Mouse (Mus musculus) ovary, postnatal 36 days (tissue): ENCODE results near the gene Mief2.

Source experiments
- DNase-seq: peaks from one replicate; pipeline ENCODE4 v3.0.0; 2022; ENCODE audit warnings: low spot score, mixed read lengths

The Mief2 gene

DNA sequence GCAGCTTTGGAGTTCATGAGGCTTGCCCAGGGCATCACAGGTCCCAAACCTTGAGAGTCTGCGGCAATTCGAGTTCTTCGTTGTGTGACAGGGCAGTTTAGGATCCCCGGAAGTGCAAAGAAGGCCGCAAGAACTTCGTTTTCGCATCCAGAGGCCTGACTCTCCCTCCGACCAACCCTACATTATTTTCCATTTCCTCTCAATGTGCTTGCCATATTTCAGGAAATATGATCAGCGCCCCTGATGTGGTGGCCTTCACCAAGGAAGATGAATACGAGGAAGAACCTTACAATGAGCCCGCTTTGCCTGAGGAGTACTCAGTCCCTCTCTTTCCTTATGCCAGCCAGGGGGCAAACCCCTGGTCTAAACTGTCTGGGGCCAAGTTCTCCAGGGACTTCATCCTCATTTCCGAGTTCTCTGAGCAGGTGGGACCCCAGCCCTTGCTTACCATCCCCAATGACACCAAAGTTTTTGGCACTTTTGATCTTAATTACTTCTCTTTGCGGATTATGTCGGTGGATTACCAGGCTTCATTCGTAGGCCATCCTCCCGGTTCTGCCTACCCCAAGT, 49.7 kb downstream of the Mief2 start:
- no peak for DNase-seq

DNA sequence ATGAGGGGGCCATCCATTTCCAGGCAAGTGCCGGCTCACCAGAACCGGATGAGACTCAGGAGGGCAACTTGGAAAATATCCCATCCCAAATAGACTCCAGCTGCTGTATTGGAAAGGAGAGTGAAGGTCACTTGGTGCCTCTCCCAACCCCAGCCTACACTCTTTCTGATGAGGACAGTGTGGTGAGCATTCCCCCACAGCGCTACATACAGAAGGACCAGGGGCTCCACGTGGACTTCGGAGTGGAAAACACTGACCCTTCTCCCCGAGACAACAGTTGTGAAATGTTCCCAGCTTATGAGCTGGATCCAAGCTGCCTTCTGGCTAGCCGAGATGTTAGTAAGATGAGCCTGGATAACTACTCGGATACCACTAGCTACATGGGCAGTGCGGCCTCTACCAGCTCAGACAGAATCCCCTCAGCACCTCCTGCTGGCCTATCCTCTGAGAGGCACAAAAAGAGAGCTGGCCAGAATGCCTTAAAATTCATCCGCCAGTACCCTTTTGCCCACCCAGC, 51.5 kb downstream of the Mief2 start:
- no peak for DNase-seq
